Mouse (Mus musculus) cerebellum, adult 2 months (tissue): ENCODE measurements around the gene Mcoln3.

ENCODE experiments used
- CTCF ChIP-seq: fragments of 200-500 bp; IDR thresholded peaks from 2 replicates; pipeline ENCODE4 v1.5.1; 2011; ENCODE audit warnings: low read depth, mild to moderate bottlenecking, control low read depth, low read length, moderate library complexity, borderline replicate concordance; ENCODE audit not compliant: insufficient read depth
- POLR2A ChIP-seq: fragments of 200-500 bp; IDR thresholded peaks from 2 replicates; pipeline ENCODE4 v1.6.1; 2011; ENCODE audit warnings: low read length, control low read depth, borderline replicate concordance; ENCODE audit not compliant: insufficient read depth

- TF ChIP-seq POLR2A = no peak
- TF ChIP-seq CTCF = no peak
Observed at GRCm38 (mm10) chr3:146186033-146186432, 68.8 kb downstream of the Mcoln3 start.
